Mouse (Mus musculus) myocyte (in vitro differentiated cells): ENCODE measurements around the gene Adra1b. TPM values are rescaled to one million over a fixed set of nuclear protein-coding genes. Genes with fewer than 3 reads are reported as not detected.

Experiments
- H3K27me3 ChIP-seq: one replicate; pipeline ENCODE4 v1.6.1; 2011; ENCODE audit not compliant: control insufficient read depth, insufficient read depth, insufficient read length
- H3K36me3 ChIP-seq: one replicate; pipeline ENCODE4 v1.6.1; 2011; ENCODE audit not compliant: control insufficient read depth, insufficient read depth
- H3K4me2 ChIP-seq: one replicate; pipeline ENCODE4 v1.6.1; 2011; ENCODE audit warnings: low read depth, control low read depth
- H3K4me3 ChIP-seq: one replicate; pipeline ENCODE4 v1.5.1; 2011; ENCODE audit warnings: mild to moderate bottlenecking, control low read depth, moderate library complexity
- H3K79me2 ChIP-seq: one replicate; pipeline ENCODE4 v1.6.1; 2011; ENCODE audit not compliant: control insufficient read depth, insufficient read depth
- H3ac ChIP-seq: one replicate; pipeline ENCODE4 v1.6.1; 2011; ENCODE audit not compliant: control insufficient read depth, insufficient read length
- CEBPB ChIP-seq: IDR thresholded peaks from 2 replicates; pipeline ENCODE4 v1.6.1; 2011; ENCODE audit warnings: mild to moderate bottlenecking, moderate library complexity; ENCODE audit not compliant: poor library complexity, insufficient read depth, severe bottlenecking
- E2F4 ChIP-seq: IDR thresholded peaks from one replicate; pipeline ENCODE4 v1.6.1; 2011; ENCODE audit warnings: mild to moderate bottlenecking, control low read depth, moderate library complexity; ENCODE audit not compliant: insufficient read depth
- MAX ChIP-seq: IDR thresholded peaks from one replicate; pipeline ENCODE4 v1.6.1; 2011; ENCODE audit warnings: low read depth, mild to moderate bottlenecking, control low read depth
- MYOD1 ChIP-seq, 3 experiments: IDR thresholded peaks; one replicate each; pipeline ENCODE4 v1.6.1; 2011; ENCODE audit warnings: control low read depth in 2 of 3, low read depth in 2 of 3, mild to moderate bottlenecking in 2 of 3, moderate library complexity in 1 of 3; ENCODE audit not compliant: insufficient read length in 2 of 3, control insufficient read depth in 1 of 3
- MYOG ChIP-seq, 3 experiments: IDR thresholded peaks; one replicate each; pipeline ENCODE4 v1.6.1; 2011; ENCODE audit warnings: control low read depth in 2 of 3, low read depth in 2 of 3, mild to moderate bottlenecking in 2 of 3; ENCODE audit not compliant: insufficient read length in 2 of 3, control insufficient read depth in 1 of 3, insufficient read depth in 1 of 3
- POLR2A ChIP-seq: IDR thresholded peaks from one replicate; pipeline ENCODE4 v1.6.1; 2011; ENCODE audit warnings: low read depth, mild to moderate bottlenecking, control low read depth, moderate library complexity; ENCODE audit not compliant: insufficient read length
- POLR2AphosphoS2 ChIP-seq: IDR thresholded peaks from one replicate; pipeline ENCODE4 v1.6.1; 2011; ENCODE audit warnings: low read depth, control low read depth; ENCODE audit not compliant: insufficient read length
- REST ChIP-seq: IDR thresholded peaks from one replicate; pipeline ENCODE4 v1.6.1; 2011; ENCODE audit warnings: mild to moderate bottlenecking, control low read depth, moderate library complexity; ENCODE audit not compliant: insufficient read depth, insufficient read length
- SRF ChIP-seq: IDR thresholded peaks from one replicate; pipeline ENCODE4 v1.6.1; 2011; ENCODE audit warnings: low read depth; ENCODE audit not compliant: control insufficient read depth, insufficient read length
- TCF12 ChIP-seq: IDR thresholded peaks from one replicate; pipeline ENCODE4 v1.6.1; 2011; ENCODE audit warnings: mild to moderate bottlenecking, control low read depth; ENCODE audit not compliant: poor library complexity, insufficient read depth, severe bottlenecking
- TCF3 ChIP-seq: IDR thresholded peaks from one replicate; pipeline ENCODE4 v1.6.1; 2011; ENCODE audit warnings: low read depth, control low read depth; ENCODE audit not compliant: insufficient read length
- USF1 ChIP-seq: IDR thresholded peaks from one replicate; pipeline ENCODE4 v1.6.1; 2011; ENCODE audit warnings: low read depth, mild to moderate bottlenecking, control low read depth, moderate library complexity
- polyA plus RNA-seq: library from polyadenylated mRNA; unstranded; fragments of >200 nt; fragmentation: generic; extraction: Trizol; gene quantifications from one replicate; pipeline ENCODE4 v1.2.1, GENCODE M21; 2012; ENCODE audit warnings: missing spikeins

Adra1b gene
- polyA plus RNA-seq, 1 experiment, result 1.9 TPM

GRCm38 (mm10) chr11:43936023-43936422 is 35.0 kb upstream of the Adra1b start:
- Histone ChIP-seq H3K4me3 (no peak overlapping the region), H3K27me3 (no peaks in the 10 kb centered on the region), H3ac (no peak overlapping the region), H3K79me2 (no peaks in the 10 kb centered on the region), H3K36me3 (no peaks in the 10 kb centered on the region), H3K4me2 (no peak overlapping the region)
- TF ChIP-seq CEBPB, result no peak
- no peak for TF ChIP-seq USF1
- TF ChIP-seq MAX, result no peak
- TF ChIP-seq TCF3, result no peak
- TF ChIP-seq TCF12, result no peak

- no peaks in the 10 kb centered on the region for H3K36me3 ChIP-seq
- H3K4me3 ChIP-seq, result no peak overlapping the region
- H3K4me2 ChIP-seq, result peak overlapping the region; percentile 58
- no peak for TF ChIP-seq E2F4
- TF ChIP-seq MYOD1 (IDR thresholded peaks at IDR 0.05; ENCODE audit: control insufficient read depth in 1 of 3, insufficient read length in 2 of 3, low read depth in 2 of 3), result peak in 2 of 3 experiments; percentile 59 to 81
- no peak for TF ChIP-seq CEBPB
- no peak for TF ChIP-seq POLR2AphosphoS2
- TF ChIP-seq REST, result no peak
- no peak for TF ChIP-seq POLR2A
- peak; percentile 27 to 81 (median 52) for TF ChIP-seq MYOG (IDR thresholded peaks at IDR 0.05; ENCODE audit: control insufficient read depth in 1 of 3, insufficient read depth in 1 of 3, insufficient read length in 2 of 3, low read depth in 2 of 3)
- peak; percentile 42 for TF ChIP-seq TCF3
- peak; percentile 9 for TF ChIP-seq MAX
- peak; percentile 48 for TF ChIP-seq TCF12
- TF ChIP-seq USF1, result no peak
- H3K27me3 ChIP-seq, result no peaks in the 10 kb centered on the region
- no peak overlapping the region for H3ac ChIP-seq
- H3K79me2 ChIP-seq, result no peaks in the 10 kb centered on the region
These were observed 32.5 kb upstream of the Adra1b start for GRCm38 (mm10) chr11:43933480-43933879.

- Histone ChIP-seq H3K27me3 (no peaks in the 10 kb centered on the region), H3K4me2 (peak overlapping the region; percentile 58), H3K36me3 (no peaks in the 10 kb centered on the region), H3K79me2 (no peaks in the 10 kb centered on the region), H3K4me3 (no peak overlapping the region), H3ac (no peak overlapping the region)
- TF ChIP-seq E2F4, result no peak
- no peak for TF ChIP-seq CEBPB
- no peak for TF ChIP-seq SRF
- TF ChIP-seq MAX, result no peak
- no peak for TF ChIP-seq TCF3
- no peak for TF ChIP-seq POLR2A
- no peak for TF ChIP-seq TCF12
- TF ChIP-seq USF1, result no peak
- no peak for TF ChIP-seq POLR2AphosphoS2
- no peak for TF ChIP-seq MYOG (IDR thresholded peaks at IDR 0.05; ENCODE audit: control insufficient read depth in 1 of 3, insufficient read depth in 1 of 3, insufficient read length in 2 of 3, low read depth in 2 of 3)
- TF ChIP-seq MYOD1 (IDR thresholded peaks at IDR 0.05; ENCODE audit: control insufficient read depth in 1 of 3, insufficient read length in 2 of 3, low read depth in 2 of 3), result no peak
These were observed 32.0 kb upstream of the Adra1b start for GRCm38 (mm10) chr11:43933000-43933399.

- TF ChIP-seq MAX (no peak), SRF (no peak), REST (no peak), POLR2A (no peak), CEBPB (no peak), E2F4 (no peak), POLR2AphosphoS2 (no peak), MYOG (IDR thresholded peaks at IDR 0.05; ENCODE audit: control insufficient read depth in 1 of 3, insufficient read depth in 1 of 3, insufficient read length in 2 of 3, low read depth in 2 of 3) (no peak), MYOD1 (IDR thresholded peaks at IDR 0.05; ENCODE audit: control insufficient read depth in 1 of 3, insufficient read length in 2 of 3, low read depth in 2 of 3) (no peak), TCF3 (no peak), USF1 (no peak), TCF12 (no peak)
- H3K79me2 ChIP-seq, result no peaks in the 10 kb centered on the region
- no peaks in the 10 kb centered on the region for H3K36me3 ChIP-seq
- H3K4me3 ChIP-seq, result no peak overlapping the region
- H3ac ChIP-seq, result no peak overlapping the region
- H3K4me2 ChIP-seq, result no peak overlapping the region
- no peaks in the 10 kb centered on the region for H3K27me3 ChIP-seq
These were observed 29.2 kb upstream of the Adra1b start for GRCm38 (mm10) chr11:43930191-43930590.

- H3K36me3 ChIP-seq, result no peaks in the 10 kb centered on the region
- no peaks in the 10 kb centered on the region for H3K79me2 ChIP-seq
- no peak for TF ChIP-seq E2F4
- no peak for TF ChIP-seq USF1
- no peak for TF ChIP-seq SRF
- TF ChIP-seq TCF3, result no peak
- TF ChIP-seq REST, result no peak
- TF ChIP-seq POLR2AphosphoS2, result no peak
- TF ChIP-seq MYOD1 (IDR thresholded peaks at IDR 0.05; ENCODE audit: control insufficient read depth in 1 of 3, insufficient read length in 2 of 3, low read depth in 2 of 3), result no peak
- no peak for TF ChIP-seq TCF12
- no peak for TF ChIP-seq POLR2A
- TF ChIP-seq MAX, result no peak
- TF ChIP-seq CEBPB, result no peak
- no peak for TF ChIP-seq MYOG (IDR thresholded peaks at IDR 0.05; ENCODE audit: control insufficient read depth in 1 of 3, insufficient read depth in 1 of 3, insufficient read length in 2 of 3, low read depth in 2 of 3)
- H3K4me3 ChIP-seq, result no peak overlapping the region
- no peak overlapping the region for H3K4me2 ChIP-seq
- no peaks in the 10 kb centered on the region for H3K27me3 ChIP-seq
- H3ac ChIP-seq, result no peak overlapping the region
These were observed 28.7 kb upstream of the Adra1b start for GRCm38 (mm10) chr11:43929706-43930105.
